Mouse (Mus musculus) right cerebral cortex, postnatal 4 days (tissue): Measurements from ENCODE around the gene Med22.
"Not testable (repeated sequence)": the region's sequence is repeated elsewhere in the genome, so short reads cannot be mapped to it uniquely, and the experiment has no call there.

ENCODE experiments used
- DNase-seq: peaks from one replicate; pipeline ENCODE4 v3.0.0-alpha.2; 2022

Gene Med22

GRCm38 (mm10) chr2:26915927-26916728 is 5.7 kb upstream of the Med22 start, which contains the start of the genes Surf2 and Surf1:
Surf2 (plus strand) TSS chr2:26916367.
Surf1 (minus strand) TSS chr2:26916530.
- DNase-seq = peak; percentile 75

- DNase-seq = no peak
Observed at GRCm38 (mm10) chr2:26914148-26914941, 3.9 kb upstream of the Med22 start.

DNA sequence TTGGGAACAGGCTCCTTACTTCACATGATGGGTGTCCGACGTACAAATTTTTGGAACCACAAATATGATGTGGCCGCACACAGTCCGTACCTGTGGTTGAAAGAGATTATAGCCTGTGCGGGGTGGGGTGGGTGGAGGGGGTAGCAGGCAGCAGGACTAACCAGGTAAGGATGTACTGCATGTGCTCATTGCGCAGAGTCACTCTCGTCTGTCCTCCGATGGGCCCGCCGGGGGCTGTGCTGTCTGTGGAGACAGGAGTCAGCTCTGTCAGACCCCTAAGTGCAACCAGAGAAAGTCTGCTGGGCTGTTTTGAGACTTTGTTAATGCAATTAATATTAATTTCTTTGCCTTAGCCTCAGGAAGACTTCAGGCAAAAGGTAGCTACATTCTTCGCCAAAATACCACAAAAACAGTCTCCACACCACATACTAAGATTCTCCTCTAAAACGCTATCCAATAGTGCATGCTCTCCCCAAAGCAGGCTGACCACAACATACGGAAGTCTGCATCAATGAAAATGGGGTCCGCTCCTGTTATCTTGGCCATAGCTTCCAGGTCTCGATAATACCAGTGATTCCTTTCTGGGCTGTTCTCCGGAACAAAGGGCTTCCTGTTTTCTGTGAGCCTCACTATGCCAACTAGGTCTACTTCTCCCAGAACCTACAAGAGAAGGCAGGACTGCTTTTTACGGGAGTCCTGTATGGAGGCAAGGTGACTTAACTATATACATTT is 3.1 kb upstream of the Med22 start:
- DNase-seq = no peak

GRCm38 (mm10) chr2:26912253-26912770 is 1.8 kb upstream of the Med22 start:
- DNase-seq = no peak

DNA sequence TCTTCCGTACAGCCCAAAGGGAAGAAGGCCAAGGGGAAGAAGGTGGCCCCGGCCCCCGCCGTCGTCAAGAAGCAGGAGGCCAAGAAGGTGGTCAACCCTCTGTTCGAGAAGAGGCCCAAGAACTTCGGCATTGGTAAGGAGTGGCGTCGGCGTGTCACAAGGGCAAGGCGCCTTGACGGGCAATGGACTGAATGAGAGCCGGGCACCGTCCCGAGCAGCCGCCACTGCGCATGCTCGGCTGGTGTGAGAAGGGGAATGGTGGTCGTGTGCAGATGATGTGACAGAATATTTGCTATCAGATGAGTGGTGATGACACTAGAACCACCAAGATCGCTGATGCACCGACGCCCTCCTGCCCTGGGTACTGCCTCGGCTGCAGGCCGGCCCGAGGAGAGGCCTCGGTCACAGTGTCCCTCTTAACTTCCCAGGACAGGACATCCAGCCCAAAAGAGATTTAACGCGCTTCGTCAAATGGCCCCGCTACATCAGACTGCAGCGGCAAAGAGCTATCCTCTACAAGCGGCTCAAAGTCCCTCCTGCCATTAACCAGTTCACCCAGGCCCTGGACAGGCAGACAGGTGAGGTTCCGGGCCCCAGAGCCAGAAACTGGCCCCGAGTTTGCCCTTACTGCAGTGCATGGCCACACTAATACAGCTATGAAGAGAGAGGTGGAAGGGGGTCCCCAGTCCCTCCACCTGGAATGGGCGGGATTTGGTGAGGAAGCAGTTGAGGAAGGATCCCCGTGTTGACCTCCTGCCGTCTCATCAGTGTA is 703 bp upstream of the Med22 start:
- peak; percentile 74 for DNase-seq

DNA sequence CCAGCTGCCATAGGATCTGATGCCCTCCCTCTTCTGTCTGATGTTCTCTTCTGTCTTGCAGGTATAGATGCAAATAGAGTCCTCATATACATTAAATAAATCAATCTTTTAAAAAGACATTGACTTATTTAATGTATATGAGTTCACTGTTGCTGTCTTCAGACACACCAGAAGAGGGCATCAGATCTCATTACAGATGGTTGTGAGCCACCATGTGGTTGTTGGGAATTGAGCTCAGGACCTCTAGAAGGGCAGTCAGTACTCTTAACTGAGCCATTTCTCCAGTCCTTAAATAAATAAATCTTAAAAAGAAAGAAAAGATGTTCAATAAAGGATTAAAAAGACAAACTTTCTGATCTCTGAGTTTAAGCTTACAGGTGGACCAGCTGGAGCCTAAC is 1.1 kb downstream of the Med22 start:
- no peak for DNase-seq

DNA sequence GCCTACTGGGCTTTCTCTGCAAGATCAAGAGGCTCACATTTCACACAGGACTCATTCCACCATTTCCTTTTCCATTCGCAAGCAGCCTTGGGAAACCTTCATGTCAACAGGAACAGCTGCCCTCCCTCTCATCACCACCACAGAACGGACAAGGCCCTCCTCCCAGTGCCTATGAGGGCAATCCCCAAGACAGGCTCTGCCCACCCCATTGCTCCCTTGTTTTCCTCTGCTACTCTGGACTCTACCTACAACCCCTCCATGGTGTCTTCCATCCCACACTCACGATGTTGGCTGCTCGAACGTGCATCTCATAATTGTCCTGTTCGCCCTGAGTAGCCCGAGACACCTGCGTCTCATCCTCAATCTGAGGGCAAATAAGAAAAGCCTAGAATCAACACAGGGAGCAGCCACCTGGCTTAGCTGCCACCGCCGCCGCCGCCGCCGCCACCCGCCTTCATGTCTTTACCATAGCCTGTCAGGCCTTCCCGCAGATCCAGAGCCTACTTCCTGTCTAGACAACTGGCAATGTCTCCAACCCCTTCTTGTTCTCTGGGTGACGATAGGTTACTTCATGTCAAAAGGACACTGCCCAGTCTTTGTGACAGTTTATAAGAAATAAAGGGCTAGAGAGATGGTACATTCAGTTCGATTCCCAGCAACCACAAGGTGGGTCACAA is 1.6 kb downstream of the Med22 start:
- DNase-seq = no peak

DNA sequence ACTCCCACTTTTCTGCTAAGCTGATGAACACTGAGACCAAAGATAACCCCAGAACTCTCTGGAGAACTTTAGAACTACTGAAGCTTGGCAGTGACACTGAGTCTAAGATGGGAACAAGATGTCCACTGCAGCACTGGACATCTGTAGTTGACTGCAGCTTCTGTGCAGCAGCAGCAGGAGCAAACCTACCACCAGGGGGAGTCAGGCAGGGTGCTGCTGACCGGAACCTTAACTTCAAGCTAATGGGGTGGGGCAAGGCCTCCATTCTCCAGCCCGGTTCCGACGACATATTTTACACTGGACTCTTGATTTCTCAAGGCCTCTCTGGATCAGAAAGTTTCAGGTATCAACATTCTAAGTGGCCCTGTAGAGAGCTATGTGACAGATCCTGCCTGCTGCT is 3.4 kb downstream of the Med22 start:
- DNase-seq = peak; percentile 41

DNA sequence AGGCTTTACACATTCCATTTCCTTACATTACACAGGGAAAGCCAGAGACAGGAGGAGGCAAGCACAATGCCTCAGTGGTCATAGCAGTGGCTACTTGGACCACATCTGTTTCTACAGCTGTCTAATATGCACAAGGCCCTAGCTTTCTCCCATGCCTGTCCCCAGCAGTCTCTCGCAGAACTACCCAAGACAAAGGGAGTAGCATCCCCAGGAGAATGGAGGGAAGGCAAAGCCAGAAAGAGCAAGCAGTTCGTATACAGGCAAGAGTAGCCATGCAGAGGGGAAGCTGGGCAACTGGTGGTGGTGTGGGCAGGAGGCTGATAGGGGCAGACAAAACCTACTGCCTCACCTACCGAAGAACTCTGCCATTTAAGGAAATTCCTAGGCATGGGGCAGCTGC is 4.0 kb downstream of the Med22 start:
- DNase-seq = no peak

DNA sequence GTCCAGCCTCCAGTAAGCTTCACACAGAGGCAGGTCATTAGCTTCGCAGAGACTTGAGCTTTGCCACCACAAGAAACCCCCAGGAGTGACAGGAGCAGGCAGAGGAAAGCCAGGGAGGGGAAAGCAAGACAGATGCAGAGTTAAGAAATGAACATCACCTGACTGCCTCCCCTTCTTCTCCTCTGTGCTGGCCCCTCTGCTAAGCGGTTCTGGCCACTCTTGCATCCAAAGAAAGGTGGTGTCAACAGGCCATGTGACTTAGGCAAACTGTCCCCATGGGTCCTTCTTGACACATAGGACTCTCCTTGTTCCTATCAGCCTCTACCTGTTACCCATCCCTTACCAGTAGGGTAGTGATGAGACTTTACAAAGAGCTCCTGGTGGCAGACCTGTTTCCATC is 4.5 kb downstream of the Med22 start:
- no peak for DNase-seq

DNA sequence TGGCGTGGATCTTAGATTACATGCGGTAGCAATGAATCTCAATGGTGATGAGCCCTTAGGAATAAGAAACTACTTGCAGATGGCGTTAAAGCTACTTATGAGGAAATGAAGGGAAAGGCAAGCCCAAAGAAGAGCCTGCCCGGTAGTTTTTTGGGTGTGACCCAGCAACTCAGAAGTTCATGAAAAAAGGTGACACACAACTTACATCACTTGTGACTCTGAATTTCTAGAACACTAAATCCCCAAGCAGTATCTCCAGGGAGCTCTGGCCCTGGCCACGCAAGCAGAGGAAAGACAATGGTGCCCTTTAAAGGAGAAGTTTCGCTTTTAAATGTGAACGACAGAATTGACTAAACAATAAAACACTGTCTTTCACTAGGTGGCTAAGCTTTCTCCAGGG is 7.2 kb downstream of the Med22 start:
- no peak for DNase-seq

- peak; percentile 87 for DNase-seq
Observed at GRCm38 (mm10) chr2:26902467-26903220, 7.8 kb downstream of the Med22 start, which contains the start of gene Surf6. Surf6 (minus strand) TSS chr2:26902879.

DNA sequence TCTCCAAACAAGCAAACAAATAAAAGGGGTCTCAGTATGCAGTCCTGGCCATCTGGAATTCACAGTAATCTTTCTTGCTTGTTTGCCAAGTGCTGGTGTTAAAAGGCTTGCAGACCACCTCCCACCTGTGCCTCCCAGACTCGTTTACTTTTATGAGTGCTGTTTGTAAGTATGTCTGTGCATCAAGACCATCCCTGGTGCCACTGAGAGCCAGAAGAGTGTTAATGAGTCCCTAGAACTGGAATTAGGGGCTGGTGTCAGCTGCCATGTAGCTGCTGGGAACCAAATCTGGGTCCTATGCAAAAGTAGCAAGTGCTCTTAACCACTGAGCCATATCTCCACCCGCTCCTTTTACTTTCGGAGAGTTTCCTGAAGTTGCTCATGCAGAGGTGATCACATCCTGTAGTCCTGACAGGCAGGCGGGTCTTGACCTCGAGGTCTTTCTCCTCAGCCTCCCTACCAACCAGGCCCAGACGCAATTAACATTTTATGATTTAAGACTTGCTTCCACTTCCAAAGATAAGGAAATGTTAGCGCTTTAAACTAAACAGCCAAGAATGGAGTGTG is 8.6 kb downstream of the Med22 start:
- DNase-seq = no peak

GRCm38 (mm10) chr2:26900731-26901130 is 9.7 kb downstream of the Med22 start:
- no peak for DNase-seq

GRCm38 (mm10) chr2:26895898-26896297 is 14.6 kb downstream of the Med22 start:
- no peak for DNase-seq

DNA sequence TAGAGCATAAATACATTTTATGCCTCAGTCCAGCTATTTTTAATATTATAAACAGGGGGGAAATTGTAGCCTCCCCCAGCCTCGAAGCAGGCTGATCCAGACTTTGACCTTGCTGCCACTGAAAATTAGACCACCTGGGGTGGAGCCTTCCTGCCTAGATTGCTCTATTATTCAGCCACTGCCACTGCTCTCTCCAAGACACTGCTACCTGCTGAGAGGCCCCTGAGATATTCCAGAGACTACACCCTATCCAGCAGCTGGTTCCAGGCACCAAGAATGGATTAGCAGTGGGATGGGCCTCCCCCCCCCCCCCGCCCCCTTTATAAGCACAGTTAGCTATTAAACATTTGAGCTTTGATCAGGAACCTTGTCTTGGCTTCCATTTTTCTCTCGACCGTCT is 24.3 kb downstream of the Med22 start:
- not testable (repeated sequence) for DNase-seq

DNA sequence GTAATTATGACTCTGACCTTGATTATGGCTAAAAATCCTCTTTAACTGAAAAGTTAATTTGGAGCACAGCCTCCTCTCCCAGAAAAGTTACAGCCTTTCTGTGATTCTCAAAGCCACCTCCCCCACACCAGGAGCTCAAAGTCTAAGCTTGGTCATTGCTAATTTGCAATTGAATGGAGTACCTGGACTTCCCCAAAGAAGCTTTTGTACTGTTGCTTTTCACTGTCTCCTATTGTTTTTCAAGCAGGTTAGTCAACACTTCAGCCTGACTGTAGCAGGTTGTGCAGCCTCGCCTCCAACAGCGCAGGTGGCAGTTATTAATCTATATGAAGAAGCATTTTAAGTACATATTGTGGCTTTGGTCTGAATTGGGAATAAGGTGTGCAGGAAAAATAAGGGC is 24.9 kb downstream of the Med22 start:
- DNase-seq = not testable (repeated sequence)

DNA sequence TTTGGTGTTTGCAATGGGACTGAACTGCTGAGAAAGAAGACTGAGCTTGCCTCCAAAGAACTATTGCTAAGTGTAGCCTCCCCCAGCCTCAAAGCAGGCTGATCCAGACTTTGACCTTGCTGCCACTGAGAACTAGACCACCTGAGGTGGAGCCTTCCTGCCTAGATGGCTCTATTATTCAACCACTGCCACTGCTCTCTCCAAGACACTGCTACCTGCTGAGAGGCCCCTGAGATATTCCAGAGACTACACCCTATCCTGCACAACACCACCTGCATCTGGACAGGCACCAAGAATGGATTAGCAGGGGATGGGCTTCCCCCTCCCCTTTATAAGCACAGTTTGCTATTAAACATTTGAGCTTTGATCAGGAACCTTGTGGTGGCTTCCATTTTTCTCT is 31.9 kb downstream of the Med22 start:
- DNase-seq = no peak

DNA sequence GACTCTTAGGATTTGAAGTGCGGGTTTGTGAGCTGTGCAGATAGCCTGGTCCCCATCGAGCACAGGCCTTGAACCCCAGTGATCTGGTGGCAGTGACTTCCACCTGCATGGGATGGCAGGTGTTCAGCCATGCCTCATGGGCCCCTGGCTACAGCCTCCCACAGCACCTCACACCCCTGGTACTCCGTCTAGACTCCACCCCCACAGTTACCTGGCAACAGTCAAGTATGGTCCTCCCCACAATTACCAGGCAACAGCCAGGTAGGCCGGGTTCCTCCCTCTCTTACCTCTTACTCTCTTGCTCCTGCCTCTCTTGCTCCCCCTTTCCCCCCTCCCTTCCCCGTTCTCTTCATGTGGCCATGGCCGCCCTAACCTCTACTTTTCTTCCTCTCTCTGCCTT is 39.8 kb downstream of the Med22 start:
- DNase-seq = no peak

DNA sequence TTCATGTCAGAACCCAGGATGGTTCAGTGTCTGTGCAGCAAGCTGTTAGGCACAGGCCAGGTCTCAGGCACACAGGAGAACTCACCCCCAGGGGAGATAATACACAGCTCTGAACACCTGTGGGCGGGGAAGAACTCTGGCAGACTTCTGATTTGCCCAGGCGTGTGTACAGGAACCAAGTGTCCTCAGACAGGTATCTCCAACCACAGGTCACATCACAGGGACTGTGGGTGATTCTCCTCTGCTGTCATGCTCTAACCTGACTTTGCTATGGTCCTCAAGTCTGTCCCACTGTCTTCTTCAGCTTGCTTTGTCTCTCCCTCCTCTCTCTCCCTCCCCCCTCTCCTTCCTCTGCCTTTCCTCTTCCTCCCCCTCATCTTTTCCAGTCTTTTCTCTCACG is 45.6 kb downstream of the Med22 start, which contains the start of gene Abo:
Gene Abo (minus strand): TSS at position 101 of the 400 bp plus-strand sequence.
- DNase-seq = no peak
